Mouse (Mus musculus) ES-Bruce4 (cell line): ENCODE measurements around the gene Icosl.

ENCODE experiments used
- EP300 ChIP-seq: IDR thresholded peaks from 2 replicates; pipeline ENCODE4 v1.6.1; 2011; ENCODE audit warnings: low read depth, low read length; ENCODE audit not compliant: insufficient read depth
- POLR2A ChIP-seq: IDR thresholded peaks from one replicate; pipeline ENCODE4 v1.8.1; 2011; ENCODE audit warnings: low read length; ENCODE audit not compliant: insufficient read depth

DNA sequence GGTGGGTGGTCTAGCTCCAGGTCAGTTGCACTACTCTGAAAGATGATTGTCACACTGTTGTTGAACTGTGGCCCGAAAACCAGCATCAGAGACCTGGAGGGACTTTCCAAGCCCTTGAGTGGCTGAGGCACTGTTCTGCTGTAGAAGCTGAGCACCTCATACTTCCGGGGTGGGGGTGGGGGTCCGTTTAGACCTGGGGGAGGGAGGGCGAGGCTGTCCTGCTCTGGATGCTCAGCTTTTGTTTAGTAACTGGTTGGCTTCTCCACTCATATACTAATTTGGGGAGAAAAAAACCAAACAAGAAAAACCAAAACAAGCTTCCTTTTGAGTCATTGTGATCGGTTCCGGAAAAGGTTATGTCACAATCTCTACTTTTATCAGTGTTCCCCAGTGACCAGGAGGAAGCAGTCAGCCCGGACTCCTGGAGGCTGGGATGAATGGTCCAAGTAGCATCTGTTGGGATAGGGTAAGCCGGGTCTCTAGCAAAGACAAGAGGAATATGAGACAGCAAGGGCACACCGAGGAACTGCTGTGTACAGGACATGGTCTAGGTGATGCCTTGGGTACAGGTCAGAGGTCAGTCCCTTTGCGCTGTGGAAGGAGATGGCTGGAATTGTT lies 17.5 kb downstream of the Icosl start:
- TF ChIP-seq POLR2A (no peak), EP300 (no peak)
